Mouse (Mus musculus): Measurements from ENCODE around the gene Phyhd1.

The Phyhd1 gene

GRCm38 (mm10) chr2:30265767-30266253 is at the start of gene Phyhd1:
Gene Phyhd1, plus strand, starts transcription at chr2:30266203.
- DNase-seq = no peak

- no peak for DNase-seq
Measured at GRCm38 (mm10) chr2:30216293-30216692, 49.7 kb upstream of the Phyhd1 start.

DNA sequence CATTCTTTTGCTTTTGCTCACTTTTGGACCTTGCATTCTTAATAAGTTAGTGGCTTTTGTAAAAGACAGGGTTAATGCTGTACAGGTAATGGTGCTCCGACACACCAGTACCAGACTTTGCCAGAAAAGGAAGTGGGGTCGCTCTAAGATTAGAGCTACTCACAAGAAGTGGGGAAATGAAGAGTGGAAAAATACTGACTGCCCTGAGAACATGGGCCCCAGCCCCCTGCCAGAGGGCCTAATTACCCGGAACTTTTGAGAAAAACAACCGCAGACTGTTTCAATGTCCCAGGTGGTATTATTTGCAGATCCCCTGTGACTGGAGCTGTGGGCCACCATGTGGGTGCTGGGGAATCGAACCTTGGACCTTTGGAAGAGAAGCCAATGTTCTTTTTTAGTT is 30.4 kb upstream of the Phyhd1 start:
- no peak for DNase-seq

GRCm38 (mm10) chr2:30236426-30237198 is 29.4 kb upstream of the Phyhd1 start:
- DNase-seq = no peak

- peak; percentile 100 for DNase-seq
Measured at GRCm38 (mm10) chr2:30237199-30237880, 28.7 kb upstream of the Phyhd1 start, which contains the start of gene Lrrc8a. Gene Lrrc8a, plus strand, starts transcription at chr2:30237715.

GRCm38 (mm10) chr2:30237881-30238280 is 28.1 kb upstream of the Phyhd1 start:
- peak; percentile 69 for DNase-seq

- no peak for DNase-seq
Measured at GRCm38 (mm10) chr2:30238906-30239465, 27.0 kb upstream of the Phyhd1 start.

- no peak for DNase-seq
Measured at GRCm38 (mm10) chr2:30239777-30240176, 26.2 kb upstream of the Phyhd1 start.

DNA sequence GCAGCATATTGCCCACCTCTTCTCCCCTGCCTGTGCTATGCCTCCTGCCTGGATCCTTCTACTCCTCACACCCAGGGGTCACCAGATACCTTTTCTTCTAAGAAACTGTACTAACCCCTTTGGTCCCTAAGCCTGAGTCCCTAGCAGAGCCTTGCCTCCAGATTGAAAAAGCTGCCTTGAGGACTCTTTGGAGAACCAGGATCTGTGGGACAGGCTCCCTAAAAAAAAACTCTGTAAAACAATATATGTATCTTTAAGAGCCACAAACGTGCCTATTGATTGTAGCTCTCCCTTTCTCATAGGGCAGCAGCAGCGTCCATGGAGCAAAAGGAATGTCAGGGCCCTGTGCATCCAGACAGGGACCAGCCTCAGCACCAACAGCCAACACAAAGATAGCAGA is 25.7 kb upstream of the Phyhd1 start, which contains the start of gene Gm28035:
TSS of gene Gm28035 (plus strand) at position 301 of the 400 bp plus-strand sequence.
- DNase-seq = no peak

GRCm38 (mm10) chr2:30242509-30242908 is 23.5 kb upstream of the Phyhd1 start:
- DNase-seq = no peak

- no peak for DNase-seq
Measured at GRCm38 (mm10) chr2:30243391-30243790, 22.6 kb upstream of the Phyhd1 start.

DNA sequence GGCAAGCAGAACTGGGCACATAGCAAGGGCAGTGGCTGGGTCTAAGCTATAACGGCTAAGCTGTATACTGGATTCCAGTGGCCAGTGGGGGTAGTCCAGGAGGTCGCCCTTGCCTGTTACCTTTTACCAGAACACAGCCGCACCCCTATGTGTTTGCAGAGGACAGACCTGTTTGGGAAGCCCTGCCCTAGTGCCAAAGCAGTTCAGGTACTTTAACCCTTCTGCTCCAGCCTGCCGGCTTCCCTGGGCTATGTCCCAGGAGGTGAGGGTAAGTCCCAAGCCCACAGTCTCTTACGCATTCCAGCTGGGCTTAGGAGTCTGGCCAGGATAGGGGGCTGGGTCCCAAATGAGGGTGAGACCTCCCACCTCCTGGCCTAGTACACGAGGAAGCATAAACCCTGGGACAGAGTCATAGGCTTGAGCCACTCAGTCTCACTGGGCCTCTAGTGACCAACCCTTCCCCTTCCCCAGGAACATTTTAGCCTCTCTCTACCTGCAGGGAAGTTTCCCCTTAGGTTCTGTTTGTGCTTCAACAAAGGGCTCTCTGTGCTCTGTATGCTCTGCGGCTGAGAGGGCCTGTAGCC is 21.3 kb upstream of the Phyhd1 start:
- DNase-seq = no peak

DNA sequence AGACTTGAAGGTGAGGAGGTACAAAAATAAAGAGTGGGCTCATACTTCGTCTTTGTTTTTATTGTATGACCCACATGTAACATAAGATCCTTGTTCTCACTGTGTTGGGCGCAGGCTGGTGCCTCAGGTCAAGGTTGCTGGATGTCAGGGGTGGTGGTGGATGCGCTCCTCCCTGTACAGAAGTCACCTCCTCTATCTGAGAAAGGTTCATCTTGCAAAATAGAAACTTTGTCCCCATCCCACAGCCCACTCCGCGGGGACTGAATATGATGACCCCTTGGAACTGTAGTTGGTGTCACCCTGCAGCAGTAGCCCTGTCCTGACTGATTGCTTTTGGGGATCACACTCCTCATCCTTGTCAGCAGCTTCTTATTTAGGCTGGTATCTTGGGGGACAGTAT is 19.0 kb upstream of the Phyhd1 start:
- DNase-seq = no peak

- DNase-seq = no peak
Measured at GRCm38 (mm10) chr2:30247681-30248080, 18.3 kb upstream of the Phyhd1 start.

- DNase-seq = no peak
Measured at GRCm38 (mm10) chr2:30249182-30249581, 16.8 kb upstream of the Phyhd1 start.

- no peak for DNase-seq
Measured at GRCm38 (mm10) chr2:30250166-30251128, 15.6 kb upstream of the Phyhd1 start.

DNA sequence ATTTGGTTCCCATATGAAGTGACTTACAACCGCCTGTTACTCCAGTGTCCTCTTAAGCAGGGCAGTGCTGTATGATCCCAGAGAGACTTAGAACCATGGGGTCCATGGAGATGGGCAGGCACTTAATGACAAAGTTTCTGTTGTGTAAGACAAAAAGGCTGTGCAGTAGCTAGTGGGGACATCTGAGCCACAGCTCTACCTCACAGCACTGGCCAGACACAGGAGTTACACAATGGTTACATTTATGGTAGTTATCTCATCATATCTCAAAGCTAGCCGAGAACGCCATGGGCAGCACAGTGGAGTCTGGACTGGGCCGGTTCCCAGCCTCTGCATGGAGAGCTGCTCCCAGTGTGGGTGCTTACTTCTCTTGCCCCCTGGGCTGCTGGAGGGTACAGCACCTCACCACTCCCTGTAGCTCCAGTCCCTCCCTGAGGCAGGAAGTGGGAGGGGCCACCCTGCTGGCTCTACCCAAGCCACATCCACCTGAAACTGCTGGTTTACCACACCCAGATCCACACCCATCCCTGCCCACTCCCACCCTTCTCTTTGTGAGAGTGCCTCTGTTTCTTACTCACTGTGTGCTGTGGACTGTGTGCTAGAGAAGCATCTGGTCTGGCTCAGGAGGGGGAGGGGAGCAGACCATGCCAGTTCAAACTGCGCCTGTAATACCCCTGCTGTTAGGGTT is 14.4 kb upstream of the Phyhd1 start:
- DNase-seq = no peak

DNA sequence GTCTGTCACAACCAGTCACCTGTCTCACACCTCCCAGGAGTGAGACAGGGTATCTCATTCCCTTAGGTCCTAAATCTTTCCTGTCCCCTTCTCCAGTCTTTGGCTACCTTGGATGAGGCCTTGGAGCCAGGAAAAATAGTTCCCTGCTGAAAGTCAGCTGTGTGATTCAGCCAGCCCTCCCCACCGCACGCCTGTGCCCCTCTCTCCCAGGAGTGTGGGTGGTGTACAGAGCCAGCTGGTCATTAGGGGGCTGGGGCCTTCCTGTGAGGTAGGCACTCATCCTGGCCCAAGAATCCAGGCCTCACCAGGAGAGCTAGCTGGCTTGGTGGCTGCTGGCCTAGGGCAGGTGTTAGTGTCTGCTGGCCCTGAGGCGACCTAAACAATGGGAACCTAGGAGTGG is 13.5 kb upstream of the Phyhd1 start:
- DNase-seq = no peak

- no peak for DNase-seq
Measured at GRCm38 (mm10) chr2:30253809-30254208, 12.2 kb upstream of the Phyhd1 start.

DNA sequence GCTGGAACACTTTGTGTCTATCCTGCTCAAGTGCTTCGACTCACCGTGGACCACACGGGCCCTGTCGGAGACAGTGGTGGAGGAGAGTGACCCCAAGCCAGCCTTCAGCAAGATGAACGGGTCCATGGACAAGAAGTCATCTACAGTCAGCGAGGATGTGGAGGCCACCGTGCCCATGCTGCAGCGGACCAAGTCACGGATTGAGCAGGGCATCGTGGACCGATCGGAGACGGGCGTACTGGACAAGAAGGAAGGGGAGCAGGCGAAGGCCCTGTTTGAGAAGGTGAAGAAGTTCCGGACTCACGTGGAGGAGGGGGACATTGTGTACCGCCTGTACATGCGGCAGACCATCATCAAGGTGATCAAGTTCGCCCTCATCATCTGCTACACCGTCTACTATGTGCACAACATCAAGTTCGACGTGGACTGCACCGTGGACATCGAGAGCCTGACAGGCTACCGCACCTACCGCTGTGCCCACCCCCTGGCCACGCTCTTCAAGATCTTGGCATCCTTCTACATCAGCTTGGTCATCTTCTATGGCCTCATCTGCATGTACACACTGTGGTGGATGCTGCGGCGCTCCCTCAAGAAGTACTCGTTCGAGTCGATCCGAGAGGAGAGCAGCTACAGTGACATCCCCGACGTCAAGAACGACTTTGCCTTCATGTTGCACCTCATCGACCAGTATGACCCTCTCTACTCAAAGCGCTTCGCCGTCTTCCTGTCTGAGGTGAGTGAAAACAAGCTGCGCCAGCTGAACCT is 10.2 kb upstream of the Phyhd1 start:
- no peak for DNase-seq

All from right cerebral cortex, postnatal 4 days (tissue).